ENCODE assay signal across 26 mouse cellular contexts in the genomic region with DNA sequence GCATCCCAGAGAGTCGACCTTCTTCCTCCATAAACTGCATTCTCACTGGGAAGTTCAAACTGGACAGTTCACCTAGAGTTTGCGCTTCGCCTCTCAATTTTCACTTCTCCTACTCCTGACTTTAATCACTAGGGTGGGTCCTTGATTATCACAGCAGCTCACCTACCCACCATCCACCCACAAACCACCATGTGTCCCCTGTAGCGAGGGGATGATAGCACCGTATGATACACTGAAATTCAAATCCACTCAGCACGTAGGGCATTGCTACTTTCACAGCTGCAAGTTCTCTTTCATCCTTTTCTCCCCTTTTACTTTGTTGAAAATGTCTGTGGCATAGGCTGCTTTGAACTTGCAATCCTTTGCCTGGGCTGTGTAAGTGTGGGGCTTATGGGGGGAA.
"Had no signal": no experiment of that assay in that cellular context is flagged by ENCODE, and none has a peak within 500 bp of the region (broad histone marks: within the 10 kb centered on the region; RNA-seq: fewer than 3 reads in every experiment).

No protein-coding gene starts in this region.

- H3K4me3 ChIP-seq: heart, adult 2 months; heart, embryonic 10.5 days; heart, embryonic 12.5 days; hindbrain, embryonic 10.5 days; hindbrain, embryonic 12.5 days; intestine, embryonic 15.5 days; limb, embryonic 13.5 days; limb, embryonic 15.5 days had no signal

- ATAC-seq: hindbrain, embryonic 16.5 days; inflammation-experienced regulatory T-cells, adult 6 months; intestine, embryonic 15.5 days; intestine, postnatal 0 days had no signal

- DNase-seq: gastrocnemius, postnatal 14 days; gastrocnemius, postnatal 36 days; heart, adult 11 months; heart, adult 2 months; heart, postnatal 10 days; heart, postnatal 4 days; kidney, adult 18-20 months; kidney, adult 8-10 months; kidney, postnatal 14 days; kidney, postnatal 36 days; layer of hippocampus, adult 9-11 months; layer of hippocampus, postnatal 36 days; left cerebral cortex, postnatal 4 days had no signal

- H3K27ac ChIP-seq: heart, adult 2 months; heart, embryonic 10.5 days; hindbrain, embryonic 10.5 days; hindbrain, embryonic 12.5 days; hindbrain, embryonic 14.5 days; intestine, embryonic 15.5 days; kidney, postnatal 0 days; limb, embryonic 13.5 days; limb, embryonic 15.5 days; liver, embryonic 14.5 days had no signal
